Mouse (Mus musculus) testis, adult 2 months (tissue): ENCODE measurements around the gene Spag9. TPM values are rescaled to one million over a fixed set of nuclear protein-coding genes. Genes with fewer than 3 reads are reported as not detected.

Source experiments
- H3K27ac ChIP-seq: fragments of 200-500 bp; 2 replicates; pipeline ENCODE4 v1.5.1; 2012; ENCODE audit warnings: low read depth, low read length; ENCODE audit not compliant: control insufficient read depth, insufficient read depth
- H3K27me3 ChIP-seq: fragments of 200-500 bp; 2 replicates; pipeline ENCODE4 v1.6.1; 2012; ENCODE audit warnings: mild to moderate bottlenecking, low read length, moderate library complexity; ENCODE audit not compliant: control insufficient read depth, insufficient read depth
- H3K36me3 ChIP-seq: fragments of 200-500 bp; 2 replicates; pipeline ENCODE4 v1.6.1; 2012; ENCODE audit warnings: mild to moderate bottlenecking, low read length; ENCODE audit not compliant: control insufficient read depth, insufficient read depth
- H3K4me1 ChIP-seq: fragments of 200-500 bp; 2 replicates; pipeline ENCODE4 v1.6.1; 2012; ENCODE audit warnings: low read length; ENCODE audit not compliant: control insufficient read depth, insufficient read depth
- H3K4me3 ChIP-seq: fragments of 200-500 bp; 2 replicates; pipeline ENCODE4 v1.5.1; 2012; ENCODE audit warnings: low read depth, mild to moderate bottlenecking, low read length, moderate library complexity, mixed read lengths; ENCODE audit not compliant: control insufficient read depth
- CTCF ChIP-seq: fragments of 200-500 bp; IDR thresholded peaks from 2 replicates; pipeline ENCODE4 v1.5.1; 2012; ENCODE audit warnings: low read depth, mild to moderate bottlenecking, inconsistent platforms, low read length, moderate library complexity; ENCODE audit not compliant: control insufficient read depth, insufficient read depth, insufficient replicate concordance
- POLR2A ChIP-seq: fragments of 200-500 bp; IDR thresholded peaks from 2 replicates; pipeline ENCODE4 v1.6.1; 2012; ENCODE audit warnings: low read depth, mild to moderate bottlenecking, inconsistent platforms, low read length, moderate library complexity; ENCODE audit not compliant: control insufficient read depth
- polyA plus RNA-seq: library from polyadenylated mRNA; depleted of rRNA; stranded (reverse); fragments of >200 nt; gene quantifications from 2 replicates; pipeline ENCODE4 v1.2.3, GENCODE M21; 2012

Spag9 gene
- polyA plus RNA-seq, 1 experiment, result 18.8 TPM

DNA sequence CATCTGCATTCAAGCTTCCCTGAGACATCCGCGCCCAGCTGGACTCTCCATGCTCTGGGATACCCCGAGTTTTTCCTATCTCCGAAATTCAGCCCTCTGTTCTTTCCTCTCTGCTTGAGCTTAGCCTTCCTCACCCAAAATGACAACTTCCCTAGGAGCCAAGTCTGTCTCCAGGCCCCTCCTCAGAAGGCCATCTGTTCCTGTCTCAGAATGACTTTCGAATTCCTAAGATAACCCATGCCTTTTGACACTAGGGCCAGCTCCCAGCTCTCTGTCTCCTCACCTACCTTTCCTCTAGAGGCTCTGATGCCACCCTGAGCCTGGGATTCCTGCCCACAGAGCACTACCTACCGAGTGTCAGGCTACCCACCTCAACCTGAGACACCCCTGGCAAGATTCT is 39.7 kb upstream of the Spag9 start, which contains the start of gene Nme2:
Gene Nme2, minus strand, starts transcription at position 101 of the 400 bp plus-strand sequence.
- H3K27ac ChIP-seq, result peak within 1 kb of the TSS; percentile 90
- H3K4me1 ChIP-seq, result peaks cover 16% of the 10 kb centered on the region
- H3K36me3 ChIP-seq, result no peaks in the 10 kb centered on the region
- no peak for TF ChIP-seq POLR2A
- TF ChIP-seq CTCF, result no peak
- no peaks in the 10 kb centered on the region for H3K27me3 ChIP-seq
- peak within 1 kb of the TSS; percentile 92 for H3K4me3 ChIP-seq

DNA sequence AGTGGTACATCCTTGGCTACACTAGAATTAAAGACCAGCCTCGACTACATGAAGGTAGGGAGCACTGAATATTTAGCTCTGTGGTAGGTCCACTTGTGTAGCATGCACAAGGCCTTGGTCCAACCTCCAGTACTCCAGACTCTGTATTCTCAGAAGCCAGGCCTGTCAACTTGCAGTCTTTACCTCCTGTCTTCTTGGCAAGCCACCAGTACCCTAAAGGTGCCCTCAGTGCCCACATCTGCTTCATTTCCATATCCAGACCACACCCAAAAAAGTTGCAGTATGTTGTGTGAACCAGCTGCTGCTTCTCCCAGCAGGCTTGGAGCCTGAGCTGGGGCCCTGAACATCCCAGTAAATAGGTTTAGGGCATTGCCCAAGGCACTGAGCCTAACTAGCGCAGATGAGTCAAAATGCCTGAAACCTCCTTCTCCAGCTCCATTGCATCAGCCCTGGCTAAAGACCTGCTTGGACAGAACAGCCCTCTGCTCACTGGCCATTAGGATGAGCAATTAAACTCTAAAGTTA is 38.8 kb upstream of the Spag9 start:
- Histone ChIP-seq H3K4me1 (peaks cover 16% of the 10 kb centered on the region), H3K27ac (no peak overlapping the region), H3K27me3 (no peaks in the 10 kb centered on the region), H3K36me3 (no peaks in the 10 kb centered on the region), H3K4me3 (no peak overlapping the region)
- TF ChIP-seq CTCF (no peak), POLR2A (no peak)

DNA sequence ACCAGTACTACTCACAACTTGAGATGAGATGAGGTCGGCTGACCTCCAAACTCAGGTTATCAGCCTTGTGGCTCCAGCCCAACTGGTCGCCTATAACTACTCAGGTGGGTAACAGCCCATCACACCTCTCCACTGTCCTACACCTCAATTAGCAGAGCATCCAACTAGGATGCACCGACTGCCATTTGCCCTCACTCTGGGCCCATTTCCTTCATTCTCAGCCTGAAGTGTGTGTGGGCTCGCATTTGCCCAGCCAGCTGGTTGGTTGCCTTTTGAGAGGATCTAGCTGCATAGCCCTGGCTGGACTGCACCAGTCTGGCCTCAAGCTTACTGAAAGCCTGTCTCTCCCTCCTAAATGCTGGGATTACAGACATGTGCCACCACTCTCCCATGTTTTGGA is 38.1 kb upstream of the Spag9 start:
- H3K4me1 ChIP-seq, result peaks cover 16% of the 10 kb centered on the region
- H3K27ac ChIP-seq, result no peak overlapping the region
- H3K4me3 ChIP-seq, result no peak overlapping the region
- H3K36me3 ChIP-seq, result no peaks in the 10 kb centered on the region
- TF ChIP-seq POLR2A (no peak), CTCF (no peak)
- no peaks in the 10 kb centered on the region for H3K27me3 ChIP-seq

DNA sequence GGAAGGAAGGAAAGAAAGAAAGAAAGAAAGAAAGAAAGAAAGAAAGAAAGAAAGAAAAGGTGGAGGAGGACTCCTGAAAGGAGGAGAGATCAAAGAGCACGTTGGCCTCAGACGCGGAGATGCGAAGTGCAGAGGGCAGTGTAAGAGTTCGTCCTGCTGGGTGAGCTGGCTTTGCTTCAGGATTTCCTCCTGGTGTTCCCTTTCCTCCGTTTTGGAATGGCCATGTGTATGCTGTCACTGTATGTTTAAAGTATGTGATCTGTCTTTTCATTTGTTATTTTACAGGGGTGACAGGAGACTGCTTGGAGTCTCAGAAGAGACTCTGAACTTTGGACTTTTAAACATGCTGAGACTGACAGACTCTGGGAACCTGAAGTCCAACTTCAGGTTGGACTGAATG is 34.4 kb upstream of the Spag9 start:
- Histone ChIP-seq H3K4me1 (no peaks in the 10 kb centered on the region), H3K36me3 (no peaks in the 10 kb centered on the region; the same call in 1 of the 2 replicates), H3K27me3 (no peaks in the 10 kb centered on the region), H3K4me3 (no peak overlapping the region), H3K27ac (no peak overlapping the region)
- no peak for TF ChIP-seq CTCF

DNA sequence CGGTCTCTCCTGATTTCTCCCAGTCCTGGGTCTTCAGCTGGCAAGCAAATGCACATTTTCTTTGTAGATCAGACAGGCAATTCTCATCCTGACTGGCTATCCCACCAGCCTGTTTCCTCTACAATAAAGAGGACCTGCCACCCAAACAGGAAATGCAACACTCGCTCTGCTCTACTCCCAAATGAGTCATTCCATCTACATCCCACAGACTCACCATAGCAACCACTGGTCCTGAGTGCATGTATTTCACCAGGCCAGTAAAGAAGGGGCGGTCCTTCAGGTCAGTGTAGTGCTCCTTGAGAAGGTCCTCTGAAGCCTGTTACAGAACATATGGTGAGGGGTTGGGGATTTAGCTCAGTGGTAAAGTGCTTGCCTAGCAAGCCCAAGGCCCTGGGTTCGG is 32.9 kb upstream of the Spag9 start:
- TF ChIP-seq POLR2A (no peak), CTCF (no peak)
- H3K4me3 ChIP-seq, result no peak overlapping the region
- H3K27me3 ChIP-seq, result no peaks in the 10 kb centered on the region
- H3K4me1 ChIP-seq, result no peaks in the 10 kb centered on the region; the same call in none of the 2 replicates
- H3K36me3 ChIP-seq, result no peaks in the 10 kb centered on the region; the same call in 1 of the 2 replicates
- H3K27ac ChIP-seq, result no peak overlapping the region

DNA sequence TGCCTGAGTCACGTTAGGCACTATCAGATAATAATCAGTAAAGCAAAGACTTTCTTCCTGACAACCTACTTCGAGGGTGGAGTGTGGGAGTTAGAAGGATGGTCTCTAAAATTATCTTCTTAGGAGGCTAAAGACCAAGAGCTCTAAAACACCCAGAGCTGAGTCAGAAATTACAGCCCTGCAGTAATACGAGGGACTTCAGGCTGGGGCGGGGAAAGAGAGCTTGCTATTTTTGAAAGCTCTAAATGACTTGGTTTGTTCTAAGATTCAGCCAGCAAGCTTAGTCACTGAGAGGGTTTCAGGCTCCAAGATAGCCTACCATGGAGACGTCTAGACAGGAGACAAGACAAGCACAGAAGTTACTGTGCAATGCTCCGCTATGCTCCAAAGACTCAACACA is 30.5 kb upstream of the Spag9 start:
- Histone ChIP-seq H3K36me3 (no peaks in the 10 kb centered on the region; the same call in 1 of the 2 replicates), H3K27ac (no peak overlapping the region), H3K27me3 (no peaks in the 10 kb centered on the region), H3K4me3 (no peak overlapping the region), H3K4me1 (no peaks in the 10 kb centered on the region; the same call in none of the 2 replicates)
- TF ChIP-seq CTCF (no peak), POLR2A (no peak)

DNA sequence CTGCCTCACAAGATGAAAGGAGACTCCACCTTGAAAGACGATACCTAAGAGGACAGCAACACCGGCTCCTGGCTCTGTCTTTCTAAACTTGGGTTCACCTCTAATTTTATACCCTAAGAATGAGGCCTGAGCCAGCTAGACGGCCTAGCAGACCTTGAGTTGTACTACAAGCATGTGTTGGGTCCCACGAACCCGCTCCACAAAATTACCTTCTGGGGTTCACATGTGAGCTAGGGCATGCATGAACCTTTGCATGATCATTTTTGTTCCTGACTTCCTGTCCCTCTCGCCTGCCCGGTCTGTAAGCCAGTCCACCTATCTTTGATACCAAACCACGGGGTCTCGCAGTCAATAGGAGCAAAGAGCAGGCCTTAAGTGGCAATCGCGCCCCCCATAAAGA is 28.5 kb upstream of the Spag9 start:
- Histone ChIP-seq H3K27ac (peak overlapping the region; percentile 80), H3K4me3 (peak overlapping the region; percentile 97), H3K27me3 (no peaks in the 10 kb centered on the region), H3K36me3 (no peaks in the 10 kb centered on the region; the same call in 1 of the 2 replicates), H3K4me1 (no peaks in the 10 kb centered on the region; the same call in none of the 2 replicates)
- TF ChIP-seq POLR2A (no peak), CTCF (no peak)
